Mouse (Mus musculus) hindbrain, embryonic 11.5 days (tissue): ENCODE measurements around the gene Zfp354c. TPM values are rescaled to one million over a fixed set of nuclear protein-coding genes. Genes with fewer than 3 reads are reported as not detected.

ENCODE experiments used
- ATAC-seq: fragments of 200-750 bp; cut with Nextera tagmentation; 2 replicates; pipeline ENCODE4 v1.8.0; 2017; ENCODE audit warnings: mild to moderate bottlenecking, moderate TSS enrichment, moderate library complexity; ENCODE audit not compliant: low FRiP score
- DNase-seq: peaks from one replicate; pipeline ENCODE4 v3.0.0-alpha.2; 2015; ENCODE audit warnings: low spot score
- H3K27ac ChIP-seq: fragments of 300-500 bp; sonication (generic); 2 replicates; pipeline ENCODE4 v1.5.1; 2014; ENCODE audit warnings: mild to moderate bottlenecking, low read depth, low read length
- H3K27me3 ChIP-seq: fragments of 300-500 bp; sonication (generic); 2 replicates; pipeline ENCODE4 v1.6.1; 2014; ENCODE audit warnings: mild to moderate bottlenecking, low read length, moderate library complexity, mixed read lengths; ENCODE audit not compliant: control insufficient read depth, insufficient read depth
- H3K36me3 ChIP-seq: fragments of 300-500 bp; sonication (generic); 2 replicates; pipeline ENCODE4 v1.6.1; 2014; ENCODE audit warnings: mild to moderate bottlenecking, low read length, moderate library complexity, mixed read lengths; ENCODE audit not compliant: control insufficient read depth, insufficient read depth
- H3K4me1 ChIP-seq: fragments of 300-500 bp; sonication (generic); replicated peaks from 2 replicates; pipeline ENCODE4 v1.6.1; 2014; ENCODE audit warnings: low read length, mixed read lengths; ENCODE audit not compliant: control insufficient read depth, insufficient read depth
- H3K4me2 ChIP-seq: fragments of 300-500 bp; sonication (generic); replicated peaks from 2 replicates; pipeline ENCODE4 v1.6.1; 2014; ENCODE audit warnings: mild to moderate bottlenecking, low read depth, low read length
- H3K4me3 ChIP-seq: fragments of 300-500 bp; sonication (generic); 2 replicates; pipeline ENCODE4 v1.5.1; 2014; ENCODE audit warnings: low read depth, low read length
- H3K9ac ChIP-seq: fragments of 300-500 bp; sonication (generic); 2 replicates; pipeline ENCODE4 v1.6.1; 2014; ENCODE audit warnings: low read depth, low read length
- H3K9me3 ChIP-seq: fragments of 300-500 bp; sonication (generic); 2 replicates; pipeline ENCODE4 v1.6.1; 2016; ENCODE audit warnings: low read length; ENCODE audit not compliant: control insufficient read depth
- WGBS: fragments of 180-500 bp; shearing (Covaris S2); extraction: QIAGEN DNeasy Blood & Tissue Kit; methylation state at CpG from one replicate; pipeline ENCODE4 v1.1.7; 2014; 5-methylcytosine and 5-hydroxymethylcytosine counted together
- polyA plus RNA-seq: library from polyadenylated mRNA; unstranded; fragments of >200 nt; fragmentation: Nextera tagmentation; extraction: Ambion mirVana; gene quantifications from 2 replicates; pipeline ENCODE4 v1.2.1, GENCODE M21; 2014

The Zfp354c gene
- polyA plus RNA-seq, 1 experiment from 2014 or later: 39.4 TPM

GRCm38 (mm10) chr11:50766461-50766860, 61.1 kb downstream of the Zfp354c start:
- no peaks in the 10 kb centered on the region for H3K9me3 ChIP-seq
- H3K36me3 ChIP-seq: no peaks in the 10 kb centered on the region
- H3K4me1 ChIP-seq: no peaks in the 10 kb centered on the region
- no peak overlapping the region for H3K4me2 ChIP-seq
- no peak overlapping the region for H3K9ac ChIP-seq
- ATAC-seq (no peak), DNase-seq (no peak)
- no peaks in the 10 kb centered on the region for H3K27me3 ChIP-seq
- no peak overlapping the region for H3K27ac ChIP-seq
- no peak overlapping the region for H3K4me3 ChIP-seq
- 87% methylated on average over 7 of the region's 7 CpGs for WGBS

Other genes with a start within 250 kb of the Zfp354c start
- 1.8 and 2.4 TPM in 2 replicates for gene Adamts2, start 225.6 kb downstream of the Zfp354c start, polyA plus RNA-seq
- 0.35 and 0.57 TPM in 2 replicates for gene Zfp879, start 13.8 kb upstream of the Zfp354c start, polyA plus RNA-seq
- not detected in 2 replicates for gene Grm6, start 23.0 kb upstream of the Zfp354c start, polyA plus RNA-seq
- 15.5 and 16.4 TPM in 2 replicates for gene Zfp454, start 59.9 kb upstream of the Zfp354c start, polyA plus RNA-seq
- 30.6 and 37.0 TPM in 2 replicates for gene Zfp2, start 88.4 kb upstream of the Zfp354c start, polyA plus RNA-seq
- 1.8 and 2.1 TPM in 2 replicates for gene Zfp354b, start 103.9 kb upstream of the Zfp354c start, polyA plus RNA-seq
- not detected in 2 replicates for gene 4933414I15Rik, start 116.0 kb upstream of the Zfp354c start, polyA plus RNA-seq
- gene Prop1, start 126.0 kb upstream of the Zfp354c start, polyA plus RNA-seq: not detected in 2 replicates
- not detected in 2 replicates for gene Olfr1378, start 138.8 kb upstream of the Zfp354c start, polyA plus RNA-seq
- not detected in 2 replicates for gene Olfr1377, start 154.2 kb upstream of the Zfp354c start, polyA plus RNA-seq
- gene Olfr51, start 175.9 kb upstream of the Zfp354c start, polyA plus RNA-seq: not detected in 2 replicates
- not detected in 2 replicates for gene Olfr54, start 186.5 kb upstream of the Zfp354c start, polyA plus RNA-seq
- gene Olfr1375, start 220.4 kb upstream of the Zfp354c start, polyA plus RNA-seq: not detected in 2 replicates
- gene Zfp354a, start 231.5 kb upstream of the Zfp354c start, polyA plus RNA-seq: 9.1 and 10.5 TPM in 2 replicates